In the genomic region with DNA sequence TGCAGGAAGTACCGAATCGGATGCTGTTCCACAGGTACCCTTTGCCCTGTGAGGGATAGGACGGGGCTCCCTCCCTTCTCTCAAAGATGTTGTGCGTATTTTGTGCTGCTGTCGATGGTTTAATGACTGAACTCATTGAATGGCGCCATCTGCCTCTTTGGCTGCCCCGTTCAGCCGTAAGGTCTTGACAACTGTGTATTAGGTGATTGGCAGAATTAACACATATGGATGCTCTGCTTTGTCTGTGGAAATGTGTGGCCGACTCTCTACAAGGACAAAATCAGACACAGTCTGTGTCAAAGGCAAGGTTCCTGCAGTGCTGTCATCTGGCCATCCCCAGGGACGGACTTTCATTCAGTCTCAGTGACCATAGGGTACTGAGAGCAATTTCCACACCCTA, we compare ENCODE assay signal across 27 mouse cellular contexts.
DNase-seq lines count a peak whose midpoint lies in the region; ATAC-seq and TF ChIP-seq lines count a peak whose summit lies in the region.
"Had no signal": no experiment of that assay in that cellular context is flagged by ENCODE, and none has a peak within 500 bp of the region (broad histone marks: within the 10 kb centered on the region; RNA-seq: fewer than 3 reads in every experiment).

No protein-coding gene starts in this region.

- H3K27ac ChIP-seq in cerebellum, adult 2 months (ENCODE audit: insufficient read depth, low read length) = no peak overlapping the region
- 0 out of 2 replicates have a peak overlapping the region, but pooled peaks have one; percentile 60 for H3K27ac ChIP-seq in forebrain, embryonic 14.5 days (ENCODE audit: low read depth, low read length)
- no peak overlapping the region for H3K27ac ChIP-seq in forebrain, postnatal 0 days (ENCODE audit: low read depth, low read length)
- H3K27ac ChIP-seq: heart, embryonic 10.5 days; heart, embryonic 15.5 days; hindbrain, embryonic 13.5 days; layer of hippocampus, adult 2 months; liver, embryonic 14.5 days; midbrain, embryonic 12.5 days had no signal

- peaks cover 17% of the 10 kb centered on the region for H3K4me1 ChIP-seq in cerebellum, adult 2 months (ENCODE audit: control insufficient read depth, insufficient read depth, low read length)
- peaks cover 6% of the 10 kb centered on the region for H3K4me1 ChIP-seq in forebrain, embryonic 14.5 days (ENCODE audit: control insufficient read depth, insufficient read depth, low read length)
- H3K4me1 ChIP-seq in forebrain, postnatal 0 days (ENCODE audit: insufficient read depth) = no peaks in the 10 kb centered on the region; the same call in 1 of the 2 replicates
- peaks cover 81% of the 10 kb centered on the region for H3K4me1 ChIP-seq in megakaryocyte, embryonic 14.5 days
- H3K4me1 ChIP-seq: heart, embryonic 10.5 days; midbrain, embryonic 12.5 days had no signal

- H3K36me3 ChIP-seq in forebrain, embryonic 14.5 days (ENCODE audit: control insufficient read depth, insufficient read depth, low read length) = no peaks in the 10 kb centered on the region
- H3K36me3 ChIP-seq in forebrain, postnatal 0 days (ENCODE audit: insufficient read depth) = no peaks in the 10 kb centered on the region; the same call in none of the 2 replicates
- peaks cover 48% of the 10 kb centered on the region for H3K36me3 ChIP-seq in megakaryocyte, embryonic 14.5 days (replicated peaks; ENCODE audit: low read length)
- H3K36me3 ChIP-seq: G1E; heart, embryonic 10.5 days; heart, embryonic 15.5 days had no signal

- ATAC-seq in forebrain, embryonic 14.5 days = peak; percentile 70
- no peak for ATAC-seq in forebrain, postnatal 0 days
- no peak for ATAC-seq in megakaryocyte, adult 5-6 weeks (ENCODE audit: poor library complexity, severe bottlenecking)

- no peak for TF ChIP-seq CTCF in cerebellum, adult 2 months (IDR thresholded peaks at IDR 0.05; ENCODE audit: borderline replicate concordance, insufficient read depth, low read depth, low read length)
- no peak for TF ChIP-seq CTCF in forebrain, postnatal 0 days (IDR thresholded peaks at IDR 0.05; ENCODE audit: low read depth)

- no peak for TF ChIP-seq POLR2A in cerebellum, adult 2 months (IDR thresholded peaks at IDR 0.05; ENCODE audit: borderline replicate concordance, insufficient read depth, low read length)

- H3K9ac ChIP-seq in forebrain, embryonic 14.5 days (ENCODE audit: low read length) = no peak overlapping the region
- H3K9ac ChIP-seq in forebrain, postnatal 0 days = no peak overlapping the region
- H3K9ac ChIP-seq: heart, embryonic 15.5 days; hindbrain, embryonic 13.5 days; liver, embryonic 14.5 days; lung, embryonic 14.5 days; midbrain, embryonic 12.5 days had no signal

- no peak overlapping the region for H3K4me3 ChIP-seq in cerebellum, adult 2 months (replicated peaks; ENCODE audit: insufficient read depth, low read depth, low read length)
- H3K4me3 ChIP-seq in forebrain, embryonic 14.5 days (ENCODE audit: low read depth, low read length) = no peak overlapping the region
- no peak overlapping the region for H3K4me3 ChIP-seq in forebrain, postnatal 0 days (ENCODE audit: low read depth, low read length)
- H3K4me3 ChIP-seq in megakaryocyte, embryonic 14.5 days (replicated peaks) = peak overlapping the region; percentile 7
- H3K4me3 ChIP-seq: erythroblast, embryonic 14.5 days; heart, embryonic 10.5 days; heart, embryonic 15.5 days; hindbrain, embryonic 13.5 days; layer of hippocampus, adult 2 months; midbrain, embryonic 12.5 days had no signal

- H3K4me2 ChIP-seq in forebrain, embryonic 14.5 days (ENCODE audit: low read length) = no peak overlapping the region
- no peak overlapping the region for H3K4me2 ChIP-seq in forebrain, postnatal 0 days (ENCODE audit: low read depth)
- H3K4me2 ChIP-seq: heart, embryonic 15.5 days; hindbrain, embryonic 13.5 days; lung, embryonic 14.5 days; midbrain, embryonic 12.5 days had no signal

- H3K27me3 ChIP-seq in cerebellum, adult 2 months (ENCODE audit: control insufficient read depth, insufficient read depth, low read length) = no peaks in the 10 kb centered on the region
- H3K27me3 ChIP-seq in forebrain, embryonic 14.5 days (replicated peaks; ENCODE audit: control insufficient read depth, insufficient read depth, low read length) = no peaks in the 10 kb centered on the region
- H3K27me3 ChIP-seq in forebrain, postnatal 0 days (ENCODE audit: insufficient read depth, low read length) = no peaks in the 10 kb centered on the region
- H3K27me3 ChIP-seq in megakaryocyte, embryonic 14.5 days (replicated peaks) = peaks cover 7% of the 10 kb centered on the region
- H3K27me3 ChIP-seq: hindbrain, embryonic 13.5 days; midbrain, embryonic 12.5 days had no signal

- DNase-seq in cerebellum, adult 2 months = peak; percentile 31 to 39
- DNase-seq in cerebellum, adult 9-10 months = no peak
- DNase-seq in forebrain, embryonic 14.5 days (ENCODE audit: low spot score) = peak; percentile 64
- DNase-seq in forebrain, postnatal 0 days = no peak
- DNase-seq in brain, adult 2 months (ENCODE audit: low read depth, low spot score) = peak; percentile 39
- no peak for DNase-seq in lung, adult 18-20 months
- DNase-seq: adrenal gland, adult 8-10 months; gastrocnemius, postnatal 14 days; kidney, adult 18-20 months; kidney, postnatal 36 days; liver; lung, embryonic 14.5 days; lung, postnatal 14 days; right cerebral cortex, adult 18-20 months; spleen, adult 18-20 months; thymus, adult 2 months; thymus, postnatal 36 days had no signal

- H3K9me3 ChIP-seq in forebrain, embryonic 14.5 days (replicated peaks; ENCODE audit: control insufficient read depth, low read length) = no peaks in the 10 kb centered on the region
- no peaks in the 10 kb centered on the region for H3K9me3 ChIP-seq in forebrain, postnatal 0 days (ENCODE audit: low read length)
- no peaks in the 10 kb centered on the region for H3K9me3 ChIP-seq in megakaryocyte, embryonic 14.5 days
- H3K9me3 ChIP-seq: heart, embryonic 10.5 days; heart, embryonic 15.5 days; hindbrain, embryonic 13.5 days; midbrain, embryonic 12.5 days had no signal

- 48% methylated on average over 10 of the region's 10 CpGs for WGBS in cerebellum, adult 2 months
- WGBS in forebrain, embryonic 14.5 days = 64% methylated on average over 10 of the region's 10 CpGs
- WGBS in forebrain, postnatal 0 days = 51% methylated on average over 10 of the region's 10 CpGs

Comparison
In these comparisons a context has a peak if more than half of its experiments do, and no peak if none do; other contexts are left out.
1. DNase-seq: peak in cerebellum, adult 2 months (2 of 2), forebrain, embryonic 14.5 days (single experiment) and brain, adult 2 months (single experiment); none in cerebellum, adult 9-10 months (single experiment), forebrain, postnatal 0 days (single experiment) and lung, adult 18-20 months (0 of 2).